Mouse (Mus musculus): Measurements from ENCODE around the gene Ston1.
A peak's percentile ranks its signal among the peaks of the same experiment; 100 is the strongest.

Gene Ston1

DNA sequence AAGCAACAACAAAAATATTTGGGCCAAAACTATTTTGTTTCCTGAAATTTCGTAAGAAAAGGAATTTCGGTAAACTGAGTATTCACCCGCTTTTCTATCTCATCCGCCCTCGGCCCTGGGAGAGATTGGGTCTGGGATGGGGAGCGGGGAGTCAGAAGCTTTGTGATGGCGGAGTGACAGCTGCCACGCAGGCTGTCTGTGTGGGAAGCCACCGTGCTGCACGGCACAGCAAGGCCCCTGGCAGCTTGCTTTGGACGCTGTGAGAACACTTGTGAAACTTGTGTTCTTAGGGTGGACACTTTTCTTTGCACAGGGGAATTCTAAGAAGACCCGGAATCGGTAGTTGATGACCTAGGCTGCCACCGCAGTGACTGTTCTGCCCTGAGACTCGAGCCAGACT is 10.1 kb upstream of the Ston1 start:
- DNase-seq (ENCODE audit: low spot score): no peak

DNA sequence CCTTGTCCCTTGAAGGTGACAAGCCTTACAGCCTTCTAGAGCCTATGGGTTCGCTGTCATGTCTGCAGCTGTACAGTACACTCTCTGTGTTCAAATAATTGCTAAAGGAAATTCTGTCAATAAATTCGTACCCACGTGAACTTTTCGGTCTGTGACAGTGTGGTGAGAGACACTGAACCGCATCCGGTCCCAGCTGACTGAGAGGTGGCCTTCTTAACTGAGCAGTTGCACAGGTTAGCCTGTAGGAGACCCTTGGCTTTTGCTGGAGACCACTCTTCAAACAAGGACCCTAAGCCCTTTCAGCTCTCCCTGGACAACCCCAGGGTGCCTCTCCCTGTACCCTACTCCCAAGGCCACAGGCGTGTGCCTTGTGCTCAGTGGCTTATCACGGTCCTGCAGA is 9.3 kb upstream of the Ston1 start:
- DNase-seq (ENCODE audit: low spot score): no peak

DNA sequence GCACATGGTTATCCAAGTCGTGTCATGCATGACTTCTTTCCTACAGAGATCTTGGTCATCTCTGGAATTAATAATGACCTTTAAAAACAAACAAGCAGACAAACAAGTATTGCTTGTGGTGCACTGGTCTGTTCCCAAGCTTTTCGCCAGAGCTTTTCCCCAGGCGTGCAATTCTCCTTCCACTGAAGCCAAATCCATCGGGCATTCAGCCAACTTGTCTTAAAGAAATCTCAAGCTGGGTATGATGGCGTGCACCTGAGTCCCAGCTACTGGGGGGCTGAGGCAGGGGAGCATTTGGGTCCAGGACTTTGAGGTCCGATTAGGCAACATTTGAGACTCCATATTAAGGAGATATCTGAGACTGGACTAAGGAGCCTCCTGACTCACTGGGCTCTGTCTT is 7.2 kb upstream of the Ston1 start:
- DNase-seq (ENCODE audit: low spot score): no peak

DNA sequence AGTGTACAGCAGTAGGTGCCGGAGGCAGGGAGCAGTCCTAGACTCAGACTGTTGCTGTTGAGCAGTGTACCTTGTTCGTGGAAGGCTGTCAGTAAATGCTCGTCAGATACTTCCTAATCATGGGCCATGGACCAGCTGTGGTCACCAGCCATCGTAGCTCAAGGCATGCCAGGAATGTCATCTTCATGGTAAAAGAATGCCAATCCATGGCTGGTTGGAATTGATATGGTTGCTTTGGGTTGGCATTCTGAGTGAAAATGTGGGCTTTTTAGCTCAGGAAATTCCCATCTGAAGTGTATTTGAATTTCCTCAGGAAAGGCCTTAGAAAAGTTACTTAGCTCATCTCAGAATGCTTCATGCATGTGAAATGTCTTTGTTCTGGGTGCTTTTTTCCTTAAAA is 2.4 kb upstream of the Ston1 start:
- no peak for DNase-seq (ENCODE audit: low spot score)

DNA sequence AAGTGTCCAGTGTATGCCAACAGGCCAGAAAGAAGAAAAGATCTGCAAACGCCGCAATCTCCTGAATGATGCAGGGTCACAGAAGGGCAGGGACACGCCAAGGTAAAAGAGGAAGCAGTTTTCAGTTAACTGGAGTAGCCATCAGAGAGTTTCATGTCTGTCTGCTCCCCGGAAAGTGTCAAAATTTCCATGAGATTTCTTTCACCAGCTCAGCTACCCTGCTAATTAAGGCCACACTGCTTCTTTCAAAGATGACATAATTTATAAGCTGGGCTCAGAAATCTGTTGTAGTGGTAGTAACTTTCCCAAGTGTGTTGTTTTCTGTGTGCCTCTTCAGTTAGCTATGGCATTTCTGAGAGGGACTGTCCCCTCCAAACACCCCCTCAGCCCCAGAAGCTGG is 1.4 kb upstream of the Ston1 start:
- DNase-seq (ENCODE audit: low spot score): no peak

DNA sequence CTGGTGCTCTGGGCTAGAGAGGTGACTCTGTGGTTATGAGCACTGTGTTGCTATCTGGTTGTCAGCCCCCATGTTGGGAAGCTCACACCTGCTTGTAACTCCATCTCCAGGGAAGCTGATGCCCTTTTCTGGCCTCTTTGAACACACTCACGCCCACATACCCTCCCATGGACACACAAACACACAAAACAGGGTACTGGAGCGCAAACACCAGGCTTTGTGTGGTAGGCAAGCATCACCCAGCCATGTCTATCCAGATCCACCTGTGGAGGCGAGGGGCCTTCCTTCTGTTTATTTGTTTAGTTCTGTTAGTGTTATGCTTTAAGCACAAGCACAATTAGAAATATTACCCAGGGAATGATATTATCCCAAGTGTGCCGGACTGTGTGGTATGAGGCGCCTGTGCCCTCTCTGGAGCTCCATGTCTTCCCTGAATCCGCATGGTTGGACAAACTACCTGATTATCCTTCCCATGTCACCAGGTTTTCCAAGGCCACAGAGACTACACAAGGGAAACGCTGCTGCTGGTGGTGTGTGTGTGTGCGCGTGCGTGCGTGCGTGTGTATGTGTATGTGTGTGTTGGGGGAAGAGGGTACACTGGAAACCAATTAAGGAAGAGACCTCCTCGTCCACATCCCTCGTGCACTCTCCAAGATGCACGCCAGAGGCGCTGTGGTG is 801 bp upstream of the Ston1 start:
- peak; percentile 42 for DNase-seq (ENCODE audit: low spot score)

DNA sequence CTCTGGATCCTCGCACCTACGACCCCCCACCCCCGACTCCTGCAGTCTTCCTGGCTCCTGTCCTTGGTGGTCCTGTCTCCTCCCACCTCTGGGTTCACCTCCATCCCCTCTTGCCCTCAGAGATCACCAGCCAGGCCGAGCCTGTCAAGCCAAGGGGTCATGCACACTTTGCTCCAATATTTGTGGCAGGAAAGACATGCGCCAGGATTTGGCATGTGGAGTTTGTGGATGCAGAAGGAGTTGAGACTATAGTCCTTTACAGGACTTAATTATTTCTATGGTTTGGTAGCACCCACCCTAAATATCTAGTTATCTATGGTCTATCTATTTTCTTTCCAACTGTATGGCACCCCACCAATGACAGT is 554 bp downstream of the Ston1 start:
- DNase-seq (ENCODE audit: low spot score): no peak

DNA sequence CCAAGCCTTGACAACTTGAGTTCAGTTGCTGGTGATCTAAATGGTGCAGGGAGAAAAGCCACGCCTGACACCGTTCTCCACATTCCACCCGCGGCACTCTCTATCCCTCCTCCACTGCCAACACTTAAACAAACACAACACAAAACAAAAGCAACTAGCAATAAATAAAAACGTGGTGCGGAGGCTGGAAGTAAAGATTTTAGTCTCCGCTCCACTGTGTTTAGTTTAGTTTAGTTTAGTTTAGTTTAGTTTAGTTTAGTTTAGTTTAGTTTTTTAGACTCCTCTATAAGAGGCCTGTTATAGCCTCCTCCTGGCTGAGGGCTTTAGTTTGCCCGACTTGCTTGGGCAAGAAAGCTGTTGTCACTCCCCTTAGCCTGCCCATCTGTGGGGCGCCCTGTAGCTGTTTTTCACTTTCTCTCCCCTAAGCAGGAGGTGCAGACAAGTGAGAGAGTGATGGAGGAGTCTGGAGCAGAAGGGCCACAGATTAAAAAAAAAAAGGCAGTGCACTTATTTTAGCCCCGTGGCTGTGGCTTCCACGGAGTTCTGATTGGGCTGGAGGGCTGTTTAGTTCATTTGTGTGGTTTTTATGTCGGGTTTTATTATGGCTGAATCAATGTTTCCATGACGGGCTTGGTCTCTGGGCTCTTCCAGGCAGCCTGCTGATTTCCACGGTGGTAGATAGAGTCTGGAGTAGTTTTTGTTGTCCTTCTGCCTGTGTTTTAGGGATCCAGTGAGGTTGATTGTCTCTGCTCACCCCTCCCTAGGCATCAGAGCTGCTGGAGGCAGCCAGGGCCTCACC is 1.3 kb downstream of the Ston1 start:
- no peak for DNase-seq (ENCODE audit: low spot score)

DNA sequence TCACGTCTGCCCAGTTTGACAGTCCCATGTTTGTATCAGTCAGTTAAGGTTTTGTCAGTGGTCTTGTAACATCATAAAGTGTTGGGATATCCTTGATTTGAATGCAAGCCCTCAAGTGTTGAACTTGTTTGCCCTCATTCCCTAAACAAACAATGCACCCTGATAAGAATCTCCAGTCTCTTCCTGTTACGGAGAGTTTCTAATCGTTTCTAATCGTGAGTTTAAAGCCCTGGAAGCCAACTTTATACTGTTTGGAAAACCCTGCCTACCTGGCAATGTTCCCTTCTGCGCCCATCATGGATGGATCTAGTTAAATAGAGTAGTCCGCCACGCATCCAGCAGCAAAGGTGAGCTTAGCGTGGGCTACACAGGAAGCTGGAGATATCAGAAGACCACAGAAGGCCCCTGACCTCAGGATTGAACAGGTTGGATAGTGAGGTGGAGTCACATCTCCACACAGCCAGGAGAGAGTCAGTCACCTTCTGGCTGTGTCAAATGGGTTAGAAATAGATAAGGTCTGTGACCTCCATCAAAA is 3.1 kb downstream of the Ston1 start:
- DNase-seq (ENCODE audit: low spot score): no peak

DNA sequence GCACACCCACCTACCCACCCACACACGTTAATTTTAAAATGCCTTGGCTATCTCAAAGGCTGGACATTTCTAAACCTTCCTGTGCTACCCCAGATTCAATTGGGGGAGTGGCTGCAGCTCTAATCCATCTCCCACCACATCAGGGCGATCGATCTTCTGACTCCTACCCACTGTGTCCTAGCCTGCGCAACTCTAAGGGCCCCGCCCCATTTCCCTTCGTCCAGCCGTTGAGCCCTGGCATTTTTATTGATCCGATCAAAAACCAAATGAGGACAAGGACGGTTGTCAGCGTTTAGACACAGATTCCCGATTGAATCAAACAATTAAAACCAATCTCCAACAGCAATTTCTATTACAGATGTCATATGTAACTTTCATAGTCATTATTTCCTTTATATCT is 6.5 kb downstream of the Ston1 start:
- DNase-seq (ENCODE audit: low spot score): no peak

DNA sequence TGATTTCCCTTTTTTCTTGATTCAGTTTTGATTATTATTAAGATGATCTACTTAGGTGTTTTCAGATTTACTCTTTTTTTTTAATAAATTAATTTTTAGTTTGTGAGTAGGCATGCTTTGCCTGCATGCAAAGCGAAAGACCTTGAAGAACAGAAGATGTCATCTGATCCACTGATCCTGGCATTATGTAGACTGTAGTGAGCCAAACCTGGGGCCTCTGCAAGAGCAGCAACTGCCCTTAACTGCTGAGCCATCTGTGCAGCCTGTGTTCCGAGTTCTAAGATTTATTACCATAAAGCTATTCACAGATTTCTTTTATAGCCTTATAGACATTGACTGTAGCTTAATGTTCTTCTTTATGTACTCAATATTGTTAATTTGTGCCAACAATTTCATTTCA is 8.6 kb downstream of the Ston1 start:
- no peak for DNase-seq (ENCODE audit: low spot score)

DNA sequence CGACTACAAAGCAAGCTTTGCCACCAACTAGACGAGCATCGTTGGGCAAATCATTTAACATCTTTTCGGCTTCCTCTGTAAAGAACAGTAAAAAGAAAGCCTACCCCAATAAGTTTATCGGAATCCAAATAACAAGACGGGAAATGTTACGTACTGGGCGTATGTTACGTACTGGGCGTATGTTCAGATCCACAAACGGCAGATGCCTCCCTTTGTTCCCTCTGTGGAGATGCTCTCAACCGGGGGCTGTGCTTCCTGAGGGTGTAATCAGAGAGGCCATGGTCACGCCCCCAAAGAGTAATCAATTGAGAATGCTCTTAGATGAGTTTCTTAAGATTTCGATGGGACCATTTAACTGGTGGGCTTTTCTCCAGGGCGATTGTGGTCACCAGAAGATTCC is 11.9 kb downstream of the Ston1 start:
- no peak for DNase-seq (ENCODE audit: low spot score)

DNA sequence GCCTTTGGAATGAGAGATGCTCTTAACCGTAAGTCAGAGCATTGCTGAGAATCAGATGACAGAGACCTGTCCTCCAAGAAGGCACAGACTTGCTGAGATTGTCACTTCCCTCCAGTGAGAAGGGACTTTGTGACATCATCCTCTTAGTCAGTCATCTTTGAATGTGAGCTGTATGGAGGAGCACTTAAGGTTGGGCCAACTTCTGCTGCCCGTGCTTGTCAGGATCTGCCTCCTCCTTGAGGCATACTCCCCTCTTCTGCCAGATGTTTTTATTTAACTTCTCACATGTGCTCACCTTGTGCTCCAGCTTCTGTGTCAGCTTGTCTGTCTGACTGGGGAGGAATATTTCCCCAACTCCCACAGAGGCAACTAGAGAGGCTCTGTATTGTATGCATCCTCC is 13.6 kb downstream of the Ston1 start:
- DNase-seq (ENCODE audit: low spot score): no peak

DNA sequence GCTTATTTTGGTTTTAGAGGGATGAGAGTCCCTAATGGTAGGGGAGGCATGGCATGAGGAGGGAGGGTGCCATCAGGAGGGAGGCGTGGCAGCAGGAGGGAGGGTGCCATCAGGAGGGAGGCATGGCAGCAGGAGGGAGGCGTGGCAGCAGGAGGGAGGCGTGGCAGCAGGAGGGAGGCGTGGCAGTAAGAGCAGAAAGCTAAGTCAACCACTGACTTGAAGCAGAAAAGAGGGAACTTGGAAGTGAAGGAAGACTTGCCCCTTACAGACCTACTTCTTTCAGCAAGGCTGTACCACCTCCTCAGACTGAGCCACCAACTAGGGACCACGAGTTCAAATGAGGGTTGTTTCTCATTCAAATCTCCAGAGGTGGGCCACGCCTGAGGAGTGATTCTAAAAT is 15.7 kb downstream of the Ston1 start:
- no peak for DNase-seq (ENCODE audit: low spot score)

DNA sequence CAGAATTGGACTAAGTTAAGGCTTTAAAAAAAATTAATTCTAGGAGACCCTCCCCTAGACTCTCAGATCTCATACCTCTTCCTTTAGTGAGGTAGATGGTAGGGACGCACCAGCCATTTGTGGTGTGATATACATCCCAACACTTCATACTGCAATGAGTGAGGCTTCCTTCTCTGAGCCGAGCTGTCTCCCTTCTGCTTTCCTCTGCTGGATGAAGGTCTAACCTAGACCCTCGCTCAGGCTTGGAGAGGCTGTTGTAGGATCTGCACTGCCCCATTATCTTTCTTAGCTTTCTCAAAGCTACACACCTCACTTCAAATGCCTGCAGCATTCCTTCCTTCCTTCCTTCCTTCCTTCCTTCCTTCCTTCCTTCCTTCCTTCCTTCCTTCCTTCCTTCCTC is 16.2 kb downstream of the Ston1 start:
- DNase-seq (ENCODE audit: low spot score): no peak

DNA sequence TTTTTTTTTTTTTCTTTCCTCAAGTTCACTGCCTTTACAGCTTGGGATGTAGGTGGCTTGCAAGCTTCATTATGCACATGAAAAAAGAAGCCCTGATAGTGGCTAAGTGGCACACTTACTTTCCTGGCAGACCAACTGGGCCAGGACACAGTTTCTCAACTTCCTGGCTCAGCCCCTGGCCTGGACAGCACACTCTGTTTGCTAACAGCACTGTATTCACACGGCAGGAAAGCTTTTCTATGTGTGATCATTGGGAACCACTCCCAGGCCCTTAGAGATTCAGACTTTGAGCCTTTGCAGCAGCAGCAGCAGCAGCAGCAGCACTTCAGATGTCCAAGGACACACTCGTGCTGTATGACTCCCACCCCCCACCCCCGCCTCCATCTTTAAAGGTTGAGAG is 16.8 kb downstream of the Ston1 start:
- no peak for DNase-seq (ENCODE audit: low spot score)

DNA sequence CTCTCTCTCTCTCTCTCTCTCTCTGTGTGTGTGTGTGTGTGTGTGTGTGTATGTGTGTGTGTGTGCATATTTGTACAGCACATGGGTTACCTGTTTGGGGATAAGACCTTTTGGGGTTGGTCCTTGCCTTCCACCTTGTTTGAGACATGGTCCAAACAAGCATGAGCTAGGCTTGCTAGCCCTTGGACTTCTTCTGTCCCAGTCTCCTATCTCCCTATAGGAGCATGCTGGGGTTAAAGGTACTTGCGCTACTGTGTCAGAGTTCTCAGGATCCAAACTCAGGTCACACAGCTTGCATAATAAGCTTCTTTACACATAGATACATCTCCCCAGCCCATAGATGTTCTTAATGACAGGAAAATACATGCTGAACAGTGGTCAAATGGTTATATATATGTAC is 17.2 kb downstream of the Ston1 start:
- DNase-seq (ENCODE audit: low spot score): no peak

DNA sequence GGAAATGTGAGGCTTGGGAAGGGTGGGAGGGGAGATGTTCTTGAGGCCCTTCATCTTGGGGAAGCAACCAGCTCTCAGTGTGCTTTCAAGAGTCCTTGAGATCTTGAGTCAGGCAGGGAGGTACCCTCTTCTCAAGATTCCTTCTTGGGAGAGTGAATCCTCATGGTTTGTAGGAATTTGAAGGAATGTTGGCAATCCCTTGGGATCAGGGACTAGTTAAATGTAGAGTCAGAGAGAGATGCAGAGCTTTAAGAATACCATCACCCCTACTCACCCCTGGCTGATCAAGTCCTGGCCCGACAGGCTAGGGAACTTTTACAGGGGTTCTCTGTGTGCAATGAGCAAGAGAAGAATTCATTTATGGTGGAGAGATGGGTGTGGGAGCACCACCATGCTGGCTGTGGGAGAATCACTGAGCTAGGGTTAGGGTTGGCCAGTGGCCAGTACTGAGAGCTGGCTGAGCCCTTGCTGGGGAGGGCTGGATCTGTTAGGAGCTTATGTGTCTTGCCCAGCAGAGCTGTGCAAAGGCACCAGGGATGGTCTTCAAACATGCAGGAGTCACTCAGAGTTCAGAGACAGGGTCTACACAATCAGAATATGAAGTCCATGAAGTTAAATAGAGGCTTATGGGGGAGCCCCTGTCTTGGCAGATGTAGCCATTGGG is 18.1 kb downstream of the Ston1 start:
- no peak for DNase-seq (ENCODE audit: low spot score)

DNA sequence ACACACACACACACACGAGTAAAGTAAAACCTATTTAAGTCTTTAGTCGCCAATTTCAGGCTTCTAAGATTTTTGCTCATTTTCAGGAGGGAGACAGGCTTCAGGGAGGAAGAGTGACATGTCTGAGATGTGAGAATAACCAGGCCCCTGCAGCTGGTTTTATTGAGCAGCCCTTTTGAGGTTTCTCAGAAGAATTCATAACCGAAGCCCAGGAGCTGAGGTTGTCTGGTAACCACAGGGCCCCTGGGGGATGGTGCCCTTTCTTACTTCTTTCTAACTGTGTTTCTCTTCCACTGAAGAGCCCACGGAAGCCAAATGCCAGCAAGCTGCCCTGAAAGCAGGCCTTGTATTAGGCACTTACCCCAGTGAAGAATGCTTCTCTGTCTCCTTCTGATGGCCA is 23.5 kb downstream of the Ston1 start:
- DNase-seq (ENCODE audit: low spot score): no peak

DNA sequence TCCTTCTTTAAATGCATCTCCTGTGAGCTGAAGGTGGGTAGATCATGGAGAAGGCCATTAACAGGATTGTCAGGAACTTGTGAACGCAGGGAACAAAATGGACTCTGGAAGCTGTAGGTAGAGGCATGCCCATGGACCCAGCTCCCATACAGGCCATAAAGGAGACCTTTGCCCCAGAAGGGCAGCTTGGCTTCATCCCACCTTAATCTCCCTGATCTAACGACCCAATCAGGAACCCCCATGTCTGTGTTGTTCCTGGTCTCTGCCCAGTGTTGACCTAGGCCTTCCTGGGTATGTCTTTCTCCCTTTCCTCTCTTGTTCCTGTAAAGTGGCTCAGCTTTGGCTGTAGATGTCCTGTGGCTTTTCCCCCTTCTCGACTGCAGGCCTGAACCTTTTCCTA is 23.9 kb downstream of the Ston1 start:
- DNase-seq (ENCODE audit: low spot score): no peak

DNA sequence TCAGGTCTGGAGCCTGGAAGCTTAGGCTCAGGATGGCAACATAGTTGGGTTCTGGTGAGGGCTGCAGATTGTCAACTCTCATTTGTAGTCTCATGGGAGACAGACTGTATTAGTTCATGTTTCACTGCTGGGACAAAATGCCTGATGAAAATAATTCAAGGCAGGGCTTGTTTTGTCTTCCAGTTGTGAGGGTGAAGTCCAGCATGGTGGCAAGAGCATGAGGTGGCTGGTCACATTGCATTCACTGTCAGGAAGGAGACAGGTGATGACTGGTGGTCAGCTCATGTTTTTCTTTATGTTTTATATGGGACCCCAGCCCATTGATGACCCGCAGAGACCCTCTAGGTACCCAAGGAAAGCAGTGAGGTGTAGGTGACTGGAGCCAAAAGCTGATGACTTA is 25.2 kb downstream of the Ston1 start:
- DNase-seq (ENCODE audit: low spot score): no peak

DNA sequence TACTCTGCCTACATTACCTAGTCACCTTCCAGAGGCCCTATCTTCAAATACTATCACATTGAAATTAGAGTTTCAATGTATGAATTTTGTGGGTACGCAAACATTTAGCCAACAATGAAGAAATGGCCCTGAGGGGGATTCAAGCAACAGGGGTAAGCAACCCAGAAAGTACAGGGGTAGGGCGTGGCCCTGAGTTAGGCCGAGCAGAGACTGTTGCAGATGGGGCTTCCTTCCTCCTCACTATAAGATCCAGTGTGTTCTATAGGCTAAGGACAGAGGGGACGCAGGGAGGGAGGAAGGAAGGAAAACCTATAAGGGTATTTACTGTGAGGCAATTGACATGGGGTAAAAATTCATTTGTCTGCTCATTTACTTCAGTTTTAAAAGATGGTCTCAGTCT is 26.9 kb downstream of the Ston1 start:
- DNase-seq (ENCODE audit: low spot score): no peak

DNA sequence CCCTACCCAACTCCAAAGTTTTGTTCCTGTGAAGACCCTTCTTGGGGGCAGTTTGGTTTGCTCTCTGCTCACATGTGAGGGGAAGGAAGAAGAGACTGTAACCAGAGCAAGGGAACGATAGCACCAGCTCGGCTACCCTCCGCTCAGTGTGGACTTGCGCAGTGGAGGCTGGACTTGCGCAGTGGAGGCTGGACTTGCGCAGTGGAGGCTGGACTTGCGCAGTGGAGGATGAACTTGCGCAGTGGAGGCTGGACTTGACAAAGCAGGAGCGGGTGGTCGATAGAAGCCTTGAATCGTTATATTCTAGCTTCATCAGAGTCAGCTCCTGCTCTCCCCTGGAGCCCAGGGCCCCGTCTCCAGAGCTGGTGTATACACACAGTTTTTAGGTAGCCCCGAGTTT is 27.9 kb downstream of the Ston1 start:
- no peak for DNase-seq (ENCODE audit: low spot score)

Data from T-cell, adult 2 months (primary cell).